Mouse (Mus musculus) embryonic fibroblast, embryonic 13.5 days (primary cell): Measurements from ENCODE around the gene Myo1c.

Experiments
- CTCF ChIP-seq: IDR thresholded peaks from 2 replicates; pipeline ENCODE4 v1.5.1; 2011; ENCODE audit warnings: mild to moderate bottlenecking, control low read depth, low read length, moderate library complexity, borderline replicate concordance; ENCODE audit not compliant: insufficient read depth
- POLR2A ChIP-seq: IDR thresholded peaks from 2 replicates; pipeline ENCODE4 v1.6.1; 2011; ENCODE audit warnings: low read depth, mild to moderate bottlenecking, control low read depth, low read length, moderate library complexity

DNA sequence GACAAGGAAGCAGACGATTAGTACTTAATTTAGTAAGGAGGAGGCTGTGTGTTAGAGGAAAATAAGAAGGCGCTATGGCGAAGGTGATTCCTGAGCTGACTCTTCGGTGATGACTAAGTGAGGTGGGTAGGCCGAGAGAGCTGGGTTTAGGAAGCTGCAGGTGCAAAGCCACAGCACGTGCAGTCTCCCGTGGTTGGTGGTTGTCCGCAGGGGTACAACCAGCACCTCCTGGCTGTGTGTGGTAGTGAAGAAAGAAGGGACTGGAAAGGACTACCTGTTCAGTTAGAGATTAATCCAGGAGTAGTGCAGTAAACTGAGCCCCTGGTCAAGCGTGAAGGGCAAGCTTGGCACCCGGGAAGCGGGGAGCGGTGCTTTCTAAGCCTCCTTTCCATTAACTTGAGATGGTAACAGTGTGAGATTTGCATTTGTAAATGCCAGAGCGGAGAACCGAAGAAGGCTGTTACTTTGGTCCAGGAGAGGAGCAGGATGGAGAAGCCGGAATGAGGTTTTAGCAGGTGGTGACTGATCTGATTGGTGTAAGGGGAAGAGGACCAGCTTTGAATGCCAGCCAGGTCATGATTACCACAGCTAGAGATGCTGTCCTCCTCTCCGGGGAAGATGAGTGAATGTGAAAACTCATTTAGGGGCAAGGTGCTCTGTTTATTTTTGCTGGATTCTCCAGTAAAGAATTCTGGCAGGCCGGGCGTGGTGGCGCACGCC is 2.1 kb downstream of the Myo1c start:
- TF ChIP-seq POLR2A (no peak), CTCF (no peak)
